Mouse (Mus musculus): ENCODE measurements at regions not wholly inside any gene's neighbourhood (a gene's known extent, or its start where the extent isn't known, plus 50 kb on each side); places are given as distances from the start of the nearest gene placed in this dataset.

GRCm38 (mm10) chr1:106483008-106483407 lies 231.1 kb downstream of the Bcl2 start:
- intact Hi-C loops (cut with DNase I), result no loop called here
- DNase-seq, result peak; percentile 65

- intact Hi-C loops (cut with DNase I), result no loop called here
- peak; percentile 43 for DNase-seq
Measured at GRCm38 (mm10) chr1:106477670-106478355, 236.3 kb downstream of the Bcl2 start.

GRCm38 (mm10) chr1:106468021-106468420 lies 246.1 kb downstream of the Bcl2 start:
- intact Hi-C loops (cut with DNase I), result no loop called here
- DNase-seq, result no peak

GRCm38 (mm10) chr1:106466644-106467043 lies 247.4 kb downstream of the Bcl2 start:
- intact Hi-C loops (cut with DNase I), result no loop called here
- DNase-seq, result no peak

- intact Hi-C loops (cut with DNase I), result no loop called here
- DNase-seq, result no peak
Measured at GRCm38 (mm10) chr1:106465977-106466302, 248.1 kb downstream of the Bcl2 start.

GRCm38 (mm10) chr1:106465243-106465976 lies 248.7 kb downstream of the Bcl2 start:
- DNase-seq, result no peak
- intact Hi-C loops (cut with DNase I), result no loop called here

GRCm38 (mm10) chr1:106464726-106465125 lies 249.3 kb downstream of the Bcl2 start:
- no peak for DNase-seq
- intact Hi-C loops (cut with DNase I), result no loop called here

- intact Hi-C loops (cut with DNase I), result no loop called here
- no peak for DNase-seq
Measured at GRCm38 (mm10) chr1:106462595-106462994, 251.5 kb downstream of the Bcl2 start.

GRCm38 (mm10) chr1:106462112-106462511 lies 252.0 kb downstream of the Bcl2 start:
- intact Hi-C loops (cut with DNase I), result no loop called here
- DNase-seq, result no peak

- intact Hi-C loops (cut with DNase I), result no loop called here
- DNase-seq, result no peak
Measured at GRCm38 (mm10) chr1:106460957-106461356, 253.1 kb downstream of the Bcl2 start.

- DNase-seq, result no peak
- intact Hi-C loops (cut with DNase I), result no loop called here
Measured at GRCm38 (mm10) chr1:106449795-106450194, 264.3 kb downstream of the Bcl2 start.
